Mouse (Mus musculus) adrenal gland (tissue): ENCODE results near the gene Mstn.

Experiments
- intact Hi-C: fragments of 180-260 bp; cut with DNase I; formaldehyde crosslinking; loops from one replicate; pipeline ENCODE4 v1.15.1; 2025
- long read RNA-seq, 2 experiments: library from polyadenylated mRNA; unstranded; transcript quantifications; one replicate each; pipeline ENCODE4 v2.0.0; 2020; ENCODE audit warnings: borderline replicate concordance in 1 of 2; ENCODE audit not compliant: insufficient replicate concordance in 1 of 2

Gene Mstn
- long read RNA-seq, experiment 1: 0 reads
- long read RNA-seq, experiment 2: 0 reads

DNA sequence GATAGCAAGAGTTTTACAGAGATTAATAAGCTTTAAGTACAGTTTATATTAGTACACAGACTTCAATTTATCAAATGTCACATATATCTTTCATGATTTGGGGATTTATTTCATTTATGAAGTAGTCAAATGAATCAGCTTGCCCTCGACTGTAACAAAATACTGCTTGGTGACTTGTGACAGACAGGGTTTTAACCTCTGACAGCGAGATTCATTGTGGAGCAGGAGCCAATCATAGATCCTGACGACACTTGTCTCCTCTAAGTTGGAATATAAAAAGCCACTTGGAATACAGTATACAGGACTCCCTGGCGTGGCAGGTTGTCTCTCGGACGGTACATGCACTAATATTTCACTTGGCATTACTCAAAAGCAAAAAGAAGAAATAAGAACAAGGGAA, at the start of gene Mstn:
Gene Mstn, plus strand, starts transcription at position 301 of the 400 bp plus-strand sequence.
- intact Hi-C loops: no loop called here

DNA sequence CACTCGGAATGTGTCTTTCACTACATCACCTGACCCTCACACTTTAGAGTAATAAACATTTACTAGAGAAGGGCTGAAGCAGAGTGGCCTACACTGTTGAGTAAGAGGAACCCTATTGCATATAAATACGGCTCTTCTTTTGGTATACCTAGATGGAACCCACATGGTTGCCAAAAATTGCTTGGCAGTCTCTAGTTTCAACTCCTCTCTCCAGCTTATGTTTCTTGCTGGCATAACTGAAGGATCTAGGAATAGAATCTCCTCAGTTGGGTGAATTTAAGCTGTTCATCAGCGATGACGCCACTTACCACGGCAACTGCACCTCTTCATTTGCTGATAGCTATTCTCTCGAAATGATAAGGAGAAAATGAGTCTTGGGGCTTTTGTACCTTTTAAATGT, 46.7 kb upstream of the Mstn start:
- intact Hi-C loops: no loop called here

DNA sequence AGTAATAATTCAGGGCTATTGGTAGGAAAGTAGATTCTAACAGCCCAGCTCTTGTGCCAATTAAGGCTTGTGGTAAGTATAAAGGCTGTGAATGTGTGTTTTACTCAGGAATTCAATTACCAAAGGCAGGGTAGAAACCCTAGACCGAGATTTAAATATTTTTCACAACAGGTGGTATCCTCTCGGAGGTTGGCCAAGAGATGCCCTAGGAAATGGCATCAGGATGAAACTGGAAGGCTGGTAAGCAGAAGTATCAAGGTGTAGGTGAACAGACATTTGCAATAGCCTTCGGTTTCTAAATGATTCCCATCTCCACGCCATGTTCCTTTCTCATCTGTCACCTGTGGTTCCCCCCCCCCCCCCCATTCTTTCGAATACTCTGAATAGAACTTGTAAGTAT, 45.8 kb upstream of the Mstn start:
- intact Hi-C loops: no loop called here

DNA sequence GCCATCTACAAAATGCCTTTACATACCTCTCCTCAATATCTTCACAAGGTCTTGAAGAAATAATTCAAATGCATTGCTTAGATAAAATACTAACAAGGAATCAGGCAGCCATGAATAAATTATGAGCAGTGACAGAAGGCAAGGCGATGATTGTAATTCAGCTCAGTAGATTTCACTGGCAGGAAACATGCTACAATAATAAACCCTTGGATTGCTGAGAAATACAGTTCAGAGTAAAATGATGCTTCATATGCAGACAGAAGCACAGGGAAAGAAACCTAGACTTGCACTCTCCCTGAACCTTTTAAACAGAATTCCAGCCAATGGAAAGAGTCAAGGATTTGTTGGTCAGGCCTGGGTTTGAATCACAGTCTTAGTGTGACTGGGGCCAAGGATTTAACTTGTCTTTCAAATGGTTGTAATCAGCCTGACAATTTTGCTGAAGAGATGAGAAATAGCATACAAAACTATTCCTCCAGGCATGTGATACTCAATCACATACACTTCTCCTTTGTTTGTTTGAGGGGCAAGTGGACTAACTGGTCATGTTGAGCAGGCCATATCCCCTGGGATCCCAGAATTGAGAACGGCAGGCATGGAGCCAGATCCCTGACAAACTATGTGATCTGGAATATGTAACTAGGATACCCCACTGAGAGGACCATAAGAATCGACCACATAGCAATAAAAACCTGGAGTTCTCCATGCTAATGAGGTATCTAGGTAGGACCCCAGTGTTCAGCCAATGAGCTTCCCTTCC, 42.5 kb upstream of the Mstn start:
- intact Hi-C loops: no loop called here

DNA sequence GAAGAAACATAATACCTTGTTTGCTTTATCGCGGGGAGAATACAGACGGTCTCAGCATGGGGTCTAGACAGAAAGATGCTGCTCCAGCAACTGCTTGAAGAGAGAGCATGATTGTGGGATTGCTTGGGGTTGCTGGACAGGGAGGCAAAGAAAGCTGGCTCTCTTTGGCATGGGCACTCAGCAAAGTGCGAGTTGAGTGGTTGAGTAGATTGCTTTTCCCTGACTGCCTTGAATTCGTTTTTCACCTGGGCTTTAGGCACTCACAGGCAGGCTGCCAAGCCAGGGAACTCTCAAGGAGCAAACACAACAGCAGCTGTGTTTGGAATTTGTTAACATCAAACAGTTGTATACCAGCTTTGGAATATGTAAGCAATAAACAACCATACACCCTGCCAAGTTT, 41.4 kb upstream of the Mstn start, which contains the start of gene 1700019D03Rik:
Gene 1700019D03Rik, minus strand, starts transcription at position 101 of the 400 bp plus-strand sequence.
- intact Hi-C loops: no loop called here

DNA sequence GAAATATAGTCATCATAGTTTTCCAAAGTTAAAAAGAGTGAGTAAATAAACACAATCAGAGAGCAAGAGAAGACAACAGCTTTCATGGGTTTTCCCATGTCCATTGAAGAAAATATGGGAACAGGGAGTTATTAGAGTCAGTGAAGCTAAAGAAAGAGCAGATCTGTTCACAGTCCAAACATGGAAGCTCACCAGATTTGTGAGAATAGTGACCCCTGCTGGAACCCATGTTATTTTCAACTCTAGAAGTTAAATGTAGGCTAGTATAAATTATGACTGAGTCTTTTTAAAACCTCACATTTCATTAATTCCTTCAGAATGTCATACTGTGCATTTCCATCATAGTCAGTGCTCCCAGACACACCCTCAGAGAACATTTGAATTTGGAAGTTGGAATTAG, 28.9 kb upstream of the Mstn start:
- intact Hi-C loops: no loop called here

DNA sequence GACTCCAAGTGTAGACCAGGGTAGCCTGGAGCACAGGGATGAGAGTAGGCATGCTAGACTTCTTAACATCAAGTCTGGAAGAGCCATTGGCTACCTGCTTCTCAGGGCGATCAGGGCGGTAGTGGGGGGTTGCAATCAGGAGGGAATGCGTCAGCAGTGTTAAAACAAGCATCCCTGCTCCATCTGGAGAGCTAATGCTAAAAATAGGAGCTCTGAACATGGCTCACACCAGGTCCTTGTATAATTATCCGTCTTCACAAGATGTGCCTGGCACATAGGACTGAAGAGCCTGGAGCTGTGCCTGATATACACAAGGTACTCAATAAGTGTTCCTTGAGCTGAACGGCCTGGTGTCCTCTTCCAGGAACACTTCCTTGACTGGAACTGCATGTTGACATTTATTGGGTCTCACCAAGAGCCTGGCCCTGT, 24.0 kb upstream of the Mstn start:
- intact Hi-C loops: no loop called here

DNA sequence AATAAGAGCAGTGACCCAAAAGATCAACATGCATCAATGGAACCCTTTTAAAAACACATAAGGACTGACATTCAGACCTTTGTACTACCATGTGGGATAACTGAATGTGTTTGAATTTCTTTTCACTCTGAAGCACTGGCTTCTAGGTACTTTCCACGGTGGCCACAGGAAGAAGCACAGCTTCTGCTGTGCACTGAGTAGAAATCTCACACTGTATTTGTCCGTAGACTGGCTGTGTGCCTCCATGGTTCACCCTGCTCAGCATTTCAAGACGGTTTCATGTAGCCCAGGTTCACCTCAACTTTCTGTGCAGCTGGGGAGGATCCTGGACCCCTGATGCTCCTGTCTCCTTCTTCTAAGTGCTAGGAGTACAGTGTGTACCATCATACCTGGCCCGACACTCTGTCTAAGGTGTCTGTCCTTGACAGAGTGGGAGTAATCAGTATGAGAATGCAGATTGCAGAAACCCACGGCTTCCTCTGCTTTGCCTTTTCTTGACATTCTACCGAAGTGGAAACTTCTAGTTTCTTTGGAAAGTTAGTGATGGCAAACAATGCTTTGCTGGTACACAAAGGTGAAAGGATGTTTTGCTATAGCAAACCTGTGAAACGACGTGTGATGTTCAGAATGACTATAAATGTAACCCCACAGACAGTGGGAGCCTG, 11.5 kb upstream of the Mstn start:
- intact Hi-C loops: no loop called here

DNA sequence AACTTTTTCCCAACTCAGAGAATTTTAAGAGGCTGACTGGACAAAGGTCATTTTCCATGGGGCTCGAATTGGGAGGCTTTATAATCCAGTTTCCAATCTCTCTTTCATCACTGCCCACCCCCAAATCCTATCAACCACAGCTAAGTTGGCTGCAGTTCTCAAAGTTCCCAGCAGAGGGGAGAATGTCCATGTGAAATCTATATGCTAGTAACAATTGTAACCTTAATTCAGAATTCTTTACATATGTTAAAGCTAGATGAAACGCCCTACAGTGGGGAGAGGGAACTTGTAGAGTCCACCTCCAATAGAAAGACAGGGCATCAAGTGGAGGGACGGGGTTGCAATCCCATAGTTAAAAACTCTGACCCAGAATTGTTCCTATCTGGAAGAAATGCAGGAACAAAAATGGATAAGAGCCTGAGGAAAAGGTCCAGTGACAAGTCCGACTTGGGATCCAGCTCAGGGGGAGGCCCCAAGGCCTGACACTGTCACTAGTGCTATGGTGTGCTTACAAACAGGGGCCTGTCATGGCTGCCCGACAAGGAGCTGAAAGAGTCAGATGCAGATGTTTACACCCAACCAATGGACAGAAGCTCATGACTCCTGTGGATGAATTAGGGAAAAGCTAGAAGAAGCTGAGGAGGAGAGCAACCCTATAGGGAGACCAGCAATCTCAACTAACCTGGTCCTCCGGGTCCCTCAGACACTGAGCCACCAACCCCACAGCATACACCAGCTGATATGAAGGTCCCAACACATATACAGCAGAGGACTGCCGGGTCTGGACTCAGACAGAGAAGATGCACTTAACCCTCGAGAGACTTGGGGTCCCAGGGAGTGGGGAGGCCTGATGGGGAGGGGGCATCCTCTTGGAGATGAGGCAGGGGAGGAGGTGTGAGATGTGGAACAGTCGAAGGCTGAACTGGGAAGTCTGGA, 8.1 kb upstream of the Mstn start:
- intact Hi-C loops: loop anchor here (1.0 to 2.0 kb wide), 2 partner anchors 220 to 299 kb away; partner anchors contain the start of genes Asdurf, Asnsd1 and Gm28551

DNA sequence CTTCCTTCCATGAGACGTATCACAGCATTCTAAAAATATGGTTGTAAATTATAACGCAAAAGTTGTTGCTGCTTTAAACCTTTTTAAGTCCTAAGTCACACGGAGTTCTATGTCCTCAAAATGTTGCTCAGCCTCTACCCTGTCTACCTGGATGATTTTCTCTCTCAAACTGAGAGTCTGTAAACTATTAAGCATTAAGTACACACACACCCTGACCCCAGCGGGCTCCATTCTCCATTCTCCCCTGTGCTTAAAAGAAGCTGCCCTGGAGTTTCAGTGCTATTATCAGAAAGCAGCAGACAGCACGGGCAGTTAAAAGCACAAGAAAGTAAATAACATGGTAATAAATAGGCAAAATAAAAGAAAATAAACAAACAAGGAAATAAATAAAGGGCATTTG, 2.3 kb upstream of the Mstn start:
- intact Hi-C loops: no loop called here

DNA sequence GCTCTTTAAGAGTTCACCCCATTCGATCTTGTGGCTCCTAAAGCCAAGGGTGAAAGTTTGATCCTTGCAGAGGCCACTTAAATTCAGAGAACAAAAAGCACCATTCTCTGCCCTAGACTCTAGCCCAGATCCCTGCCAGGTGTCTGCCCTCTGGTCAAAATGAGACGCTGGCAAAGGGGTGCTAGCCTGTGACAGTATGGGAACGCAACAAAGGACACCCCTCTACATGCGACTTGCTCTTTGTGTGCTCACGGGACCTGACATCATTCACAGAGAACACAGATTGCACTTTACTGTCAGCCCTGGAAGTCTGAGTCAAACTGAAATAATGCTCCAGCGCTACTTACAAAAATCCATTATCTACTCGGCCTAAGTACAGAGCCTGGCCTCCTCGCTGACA, 941 bp upstream of the Mstn start:
- intact Hi-C loops: no loop called here

DNA sequence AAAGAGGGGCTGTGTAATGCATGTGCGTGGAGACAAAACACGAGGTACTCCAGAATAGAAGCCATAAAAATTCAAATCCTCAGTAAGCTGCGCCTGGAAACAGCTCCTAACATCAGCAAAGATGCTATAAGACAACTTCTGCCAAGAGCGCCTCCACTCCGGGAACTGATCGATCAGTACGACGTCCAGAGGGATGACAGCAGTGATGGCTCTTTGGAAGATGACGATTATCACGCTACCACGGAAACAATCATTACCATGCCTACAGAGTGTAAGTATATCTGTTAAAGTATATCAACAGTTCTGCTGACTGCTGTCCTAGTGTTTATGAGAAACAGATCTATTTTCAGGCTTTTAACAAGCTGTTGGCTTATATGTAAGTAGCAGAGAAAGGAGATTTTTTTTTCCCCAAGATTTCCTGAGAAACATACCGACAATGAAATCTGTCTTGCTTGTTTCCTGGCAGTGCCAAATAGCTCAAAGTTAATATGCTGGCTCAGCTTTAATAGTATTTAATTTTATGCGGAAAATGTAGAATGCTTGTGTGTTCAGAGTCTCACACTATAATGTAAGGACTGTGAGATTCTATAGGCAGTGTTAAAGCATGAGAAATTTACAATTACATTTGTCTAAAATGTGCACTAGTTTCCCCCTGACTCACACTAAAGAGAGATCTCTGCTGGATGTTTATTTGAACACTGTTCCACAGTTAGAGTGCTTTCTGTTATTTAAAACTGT, 600 bp downstream of the Mstn start:
- intact Hi-C loops: no loop called here

DNA sequence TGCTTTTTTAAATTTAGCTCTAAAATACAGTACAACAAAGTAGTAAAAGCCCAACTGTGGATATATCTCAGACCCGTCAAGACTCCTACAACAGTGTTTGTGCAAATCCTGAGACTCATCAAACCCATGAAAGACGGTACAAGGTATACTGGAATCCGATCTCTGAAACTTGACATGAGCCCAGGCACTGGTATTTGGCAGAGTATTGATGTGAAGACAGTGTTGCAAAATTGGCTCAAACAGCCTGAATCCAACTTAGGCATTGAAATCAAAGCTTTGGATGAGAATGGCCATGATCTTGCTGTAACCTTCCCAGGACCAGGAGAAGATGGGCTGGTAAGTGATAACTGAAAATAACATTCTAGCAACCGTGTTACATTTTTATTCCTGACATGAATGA, 2.5 kb downstream of the Mstn start:
- intact Hi-C loops: no loop called here

DNA sequence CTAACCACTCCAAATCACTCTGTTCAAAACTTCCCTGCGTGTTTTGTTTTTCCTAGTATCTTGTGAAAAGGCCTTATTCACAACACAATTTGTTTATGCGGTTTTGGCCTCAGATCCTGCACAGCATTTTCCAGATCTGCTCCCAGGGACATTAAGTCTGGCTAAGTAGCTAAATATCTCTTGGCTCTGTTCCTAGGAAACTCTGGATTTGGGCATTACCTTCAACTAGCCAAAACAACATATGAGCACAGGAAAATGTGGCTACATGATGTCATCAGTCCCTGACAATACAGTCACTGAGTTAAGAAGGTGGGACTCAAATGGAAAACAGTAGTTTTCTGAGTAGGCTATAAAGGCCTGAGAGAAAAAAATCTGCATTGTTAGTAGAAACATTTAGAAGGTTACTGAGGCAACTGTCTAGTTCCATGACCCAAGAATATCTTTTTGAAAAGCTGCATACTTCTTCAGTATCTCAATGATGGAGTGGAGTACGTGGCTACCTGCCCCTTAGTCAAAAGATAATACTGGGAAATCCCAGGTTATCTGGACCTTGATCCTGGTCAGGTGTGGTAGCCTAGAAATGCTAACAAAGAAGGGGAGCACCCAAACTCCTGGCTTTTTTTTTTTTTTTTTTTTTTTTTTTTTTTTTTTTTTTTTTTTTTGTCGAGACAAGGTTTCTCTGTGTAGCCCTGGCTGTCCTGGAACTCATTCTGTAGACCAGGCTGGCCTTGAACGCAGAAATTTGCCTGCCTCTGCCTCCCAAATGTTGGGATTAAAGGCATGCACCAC, 8.5 kb downstream of the Mstn start:
- intact Hi-C loops: no loop called here

DNA sequence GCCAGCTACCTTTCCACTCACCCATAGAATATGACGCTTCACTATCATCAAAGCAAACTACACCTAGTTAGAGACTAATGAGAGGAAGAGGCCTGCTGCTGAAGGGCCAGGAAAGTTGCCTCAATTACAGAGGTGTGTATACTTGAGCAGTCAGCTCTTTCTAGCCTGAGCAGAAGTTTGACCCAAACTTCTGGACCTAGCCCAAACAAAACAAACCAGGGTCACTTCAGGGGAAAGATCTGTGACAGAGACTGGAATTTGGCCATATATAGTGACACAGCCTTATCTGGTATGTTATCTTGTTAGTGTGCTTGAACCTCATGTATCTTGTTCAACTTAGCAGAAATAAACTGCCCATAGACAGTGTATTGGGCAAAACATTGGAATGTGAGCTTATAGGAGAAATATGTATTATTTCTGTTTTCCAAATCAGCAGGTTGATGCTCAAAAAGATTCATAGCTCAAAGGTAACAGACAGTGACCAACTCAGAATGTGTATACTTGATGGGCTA, 9.3 kb downstream of the Mstn start:
- intact Hi-C loops: no loop called here

DNA sequence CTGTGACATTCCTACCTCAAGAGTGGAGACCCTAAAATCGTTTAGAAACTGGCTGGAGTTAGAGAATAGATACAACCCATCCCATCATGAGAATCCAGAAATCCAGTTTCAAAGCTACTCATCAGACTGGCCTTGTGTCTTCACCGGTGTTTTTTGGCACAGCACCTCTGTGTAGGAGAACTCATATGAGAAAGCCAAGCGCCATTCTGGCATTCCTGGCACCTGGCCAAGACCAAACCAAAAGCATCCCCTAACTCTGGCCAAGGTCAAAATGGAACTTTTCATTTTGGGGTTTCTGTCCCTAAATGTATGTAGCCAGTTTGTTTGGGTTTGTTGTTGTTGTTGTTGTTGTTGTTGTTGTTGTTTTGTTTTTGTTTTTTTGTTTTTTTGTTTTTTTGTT, 15.2 kb downstream of the Mstn start:
- intact Hi-C loops: no loop called here

DNA sequence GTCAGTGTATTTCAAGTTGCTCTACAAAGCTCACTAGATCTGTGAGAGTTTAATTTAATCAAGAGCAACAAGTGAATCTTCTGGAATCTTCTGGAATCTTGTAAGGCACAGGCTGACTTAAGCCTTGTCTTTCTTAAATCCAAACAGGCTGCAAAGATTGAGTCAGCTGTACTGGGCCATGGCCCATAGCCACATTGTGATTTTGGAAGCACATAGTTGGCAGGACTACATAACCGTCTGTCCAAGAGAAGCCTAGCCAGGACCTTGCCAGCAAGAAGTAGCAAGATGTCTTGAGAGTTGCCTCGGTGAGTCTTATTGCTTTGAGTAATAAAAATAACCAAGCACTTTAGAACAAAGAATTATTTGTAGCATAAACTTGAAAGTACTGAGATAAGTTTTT, 18.4 kb downstream of the Mstn start:
- intact Hi-C loops: no loop called here

DNA sequence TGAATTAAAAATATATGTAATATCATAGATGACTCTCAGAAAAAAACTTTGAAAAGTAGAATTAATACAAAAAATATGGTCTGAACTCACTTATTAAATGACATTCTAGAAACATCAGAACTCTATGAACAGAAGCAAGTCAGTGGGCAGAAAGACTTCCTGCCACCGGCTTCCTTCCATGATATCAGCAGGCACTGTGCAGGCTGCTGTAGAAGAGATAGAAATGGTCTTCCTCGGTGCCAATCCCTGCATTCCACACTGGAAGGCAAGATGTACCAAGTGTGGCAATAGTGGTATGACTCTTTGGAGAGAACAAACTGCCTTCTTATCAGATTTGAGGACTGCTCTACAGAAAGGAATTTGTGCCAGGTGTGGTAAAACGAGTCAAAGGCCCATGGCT, 19.2 kb downstream of the Mstn start:
- intact Hi-C loops: no loop called here

DNA sequence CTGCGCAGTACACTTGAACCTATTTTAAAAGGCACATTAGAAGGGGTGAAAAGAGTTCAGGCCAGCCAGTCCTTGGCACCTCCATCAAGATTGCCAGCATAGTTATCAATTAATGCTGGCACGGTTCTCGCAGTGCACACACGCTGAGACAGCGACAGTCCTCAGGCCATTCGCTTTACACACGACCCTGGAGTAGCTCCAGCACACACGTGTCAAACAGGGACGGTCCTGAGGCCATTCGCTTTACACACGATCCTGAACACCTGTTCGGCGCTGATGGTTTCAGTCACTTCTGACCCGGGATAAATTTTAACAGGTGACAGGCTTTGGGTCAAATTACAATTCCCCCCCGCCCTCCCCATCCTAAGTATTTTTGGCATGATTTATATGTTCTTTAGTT, 23.8 kb downstream of the Mstn start:
- intact Hi-C loops: no loop called here

DNA sequence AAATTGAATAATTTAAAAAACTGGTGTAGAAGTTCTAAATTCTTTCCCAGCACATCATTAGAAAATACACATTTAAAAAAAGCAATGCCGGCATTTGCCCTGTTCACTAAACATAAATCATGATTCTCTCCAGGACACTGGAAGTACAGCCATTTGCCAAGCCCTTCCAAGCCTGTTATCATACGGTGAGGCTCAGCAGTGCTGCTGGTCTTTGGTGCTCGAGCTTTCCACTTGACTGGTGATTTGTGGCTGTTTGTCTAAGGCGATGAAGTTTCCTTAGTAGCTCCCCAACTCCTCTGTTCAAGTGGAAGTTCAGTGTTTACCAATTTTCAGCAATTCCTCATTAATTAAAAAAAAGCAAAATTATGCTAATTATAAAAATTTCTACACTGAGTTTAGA, 24.6 kb downstream of the Mstn start:
- intact Hi-C loops: no loop called here
